Mouse (Mus musculus): ENCODE measurements around the gene Nrtn. TPM values are rescaled to one million over a fixed set of nuclear protein-coding genes. Genes with fewer than 3 reads are reported as not detected.

Gene Nrtn
- polyA plus RNA-seq, 1 experiment from 2014 or later = 20.6 TPM

DNA sequence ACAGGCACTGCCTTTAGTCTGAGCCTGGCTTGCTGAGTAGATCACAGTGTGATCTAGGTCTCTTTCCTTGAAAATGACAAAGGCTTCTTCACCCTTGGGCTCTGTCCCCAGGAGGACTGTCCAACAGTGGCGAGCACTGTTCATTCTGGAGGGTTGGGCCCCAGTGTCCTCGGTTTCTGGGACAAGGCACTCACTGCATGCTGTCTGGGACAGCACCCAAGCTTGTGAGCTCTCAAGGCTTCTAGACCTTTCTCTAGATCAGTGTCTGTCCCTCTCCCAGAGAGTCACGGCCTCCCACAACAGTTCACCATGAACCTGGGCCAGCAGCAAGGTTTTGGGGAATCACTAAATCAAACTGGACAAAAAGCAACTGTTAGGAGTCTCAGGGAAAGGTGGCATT lies 35.3 kb upstream of the Nrtn start:
- Histone ChIP-seq H3K9me3 (ENCODE audit: control insufficient read depth) (no peaks in the 10 kb centered on the region), H3K27ac (ENCODE audit: low read depth, low read length) (no peak overlapping the region), H3K4me3 (ENCODE audit: low read depth, low read length) (no peak overlapping the region), H3K27me3 (replicated peaks; ENCODE audit: control insufficient read depth, insufficient read depth, low read length) (no peaks in the 10 kb centered on the region), H3K4me1 (replicated peaks; ENCODE audit: control insufficient read depth, insufficient read depth, low read length) (no peaks in the 10 kb centered on the region), H3K4me2 (replicated peaks; ENCODE audit: low read depth) (no peak overlapping the region), H3K9ac (ENCODE audit: low read depth, low read length) (no peak overlapping the region), H3K36me3 (ENCODE audit: control insufficient read depth, insufficient read depth) (no peaks in the 10 kb centered on the region)
- WGBS = 84% methylated on average over 3 of the region's 3 CpGs
- no peak for TF ChIP-seq CTCF (IDR thresholded peaks at IDR 0.05; ENCODE audit: low read depth)
- ATAC-seq = no peak

DNA sequence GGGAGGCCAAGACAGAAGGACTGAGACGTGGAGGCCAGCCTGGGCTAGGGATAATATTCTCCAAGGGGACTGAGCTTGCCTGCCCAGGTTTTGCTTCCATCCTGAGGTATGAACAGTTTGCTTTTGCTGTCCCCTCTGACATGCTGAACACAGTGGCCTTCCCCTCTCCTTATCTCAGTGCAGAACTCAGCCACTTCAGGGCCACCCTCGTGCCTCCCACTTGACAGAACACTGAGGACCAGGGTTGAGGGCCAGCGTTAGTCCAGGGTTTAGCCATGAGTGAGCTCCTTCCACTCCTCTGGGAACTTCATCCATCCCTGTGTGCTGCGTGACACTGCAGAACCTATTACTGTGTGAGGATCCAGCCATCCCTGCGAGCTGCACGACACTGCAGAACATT lies 32.0 kb upstream of the Nrtn start:
- Histone ChIP-seq H3K9me3 (ENCODE audit: control insufficient read depth) (no peaks in the 10 kb centered on the region), H3K27ac (ENCODE audit: low read depth, low read length) (no peak overlapping the region), H3K27me3 (replicated peaks; ENCODE audit: control insufficient read depth, insufficient read depth, low read length) (no peaks in the 10 kb centered on the region), H3K36me3 (ENCODE audit: control insufficient read depth, insufficient read depth) (no peaks in the 10 kb centered on the region), H3K4me3 (ENCODE audit: low read depth, low read length) (no peak overlapping the region), H3K4me1 (replicated peaks; ENCODE audit: control insufficient read depth, insufficient read depth, low read length) (no peaks in the 10 kb centered on the region), H3K4me2 (replicated peaks; ENCODE audit: low read depth) (no peak overlapping the region), H3K9ac (ENCODE audit: low read depth, low read length) (no peak overlapping the region)
- 84% methylated on average over 6 of the region's 6 CpGs for WGBS
- TF ChIP-seq CTCF (IDR thresholded peaks at IDR 0.05; ENCODE audit: low read depth) = no peak
- no peak for ATAC-seq

DNA sequence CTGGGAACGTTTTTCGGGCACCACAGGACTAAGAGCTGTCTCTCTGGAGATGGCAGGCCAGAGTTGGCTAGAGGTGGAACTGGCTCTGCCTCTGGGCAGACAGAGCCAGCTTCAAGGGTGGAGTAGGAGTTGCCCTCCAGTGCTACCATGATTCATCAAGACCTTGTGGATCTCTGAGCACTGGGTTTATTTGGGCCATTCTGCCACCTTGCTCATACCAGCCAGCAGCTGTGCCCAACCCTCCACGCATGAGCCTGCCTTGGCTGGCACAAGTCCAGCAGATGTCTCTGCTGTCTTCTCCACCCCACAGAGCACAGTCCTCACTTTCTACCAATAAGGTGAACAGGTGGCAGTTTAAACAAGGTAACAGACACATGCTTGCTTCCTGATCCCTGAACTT lies 31.6 kb upstream of the Nrtn start:
- no peaks in the 10 kb centered on the region for H3K9me3 ChIP-seq (ENCODE audit: control insufficient read depth)
- no peaks in the 10 kb centered on the region for H3K36me3 ChIP-seq (ENCODE audit: control insufficient read depth, insufficient read depth)
- no peak overlapping the region for H3K4me3 ChIP-seq (ENCODE audit: low read depth, low read length)
- H3K27ac ChIP-seq (ENCODE audit: low read depth, low read length) = no peak overlapping the region
- H3K9ac ChIP-seq (ENCODE audit: low read depth, low read length) = no peak overlapping the region
- H3K4me2 ChIP-seq (replicated peaks; ENCODE audit: low read depth) = no peak overlapping the region
- WGBS = 62% methylated on average over 3 of the region's 3 CpGs
- no peak for ATAC-seq
- H3K4me1 ChIP-seq (replicated peaks; ENCODE audit: control insufficient read depth, insufficient read depth, low read length) = no peaks in the 10 kb centered on the region
- no peak for TF ChIP-seq CTCF (IDR thresholded peaks at IDR 0.05; ENCODE audit: low read depth)
- no peaks in the 10 kb centered on the region for H3K27me3 ChIP-seq (replicated peaks; ENCODE audit: control insufficient read depth, insufficient read depth, low read length)

DNA sequence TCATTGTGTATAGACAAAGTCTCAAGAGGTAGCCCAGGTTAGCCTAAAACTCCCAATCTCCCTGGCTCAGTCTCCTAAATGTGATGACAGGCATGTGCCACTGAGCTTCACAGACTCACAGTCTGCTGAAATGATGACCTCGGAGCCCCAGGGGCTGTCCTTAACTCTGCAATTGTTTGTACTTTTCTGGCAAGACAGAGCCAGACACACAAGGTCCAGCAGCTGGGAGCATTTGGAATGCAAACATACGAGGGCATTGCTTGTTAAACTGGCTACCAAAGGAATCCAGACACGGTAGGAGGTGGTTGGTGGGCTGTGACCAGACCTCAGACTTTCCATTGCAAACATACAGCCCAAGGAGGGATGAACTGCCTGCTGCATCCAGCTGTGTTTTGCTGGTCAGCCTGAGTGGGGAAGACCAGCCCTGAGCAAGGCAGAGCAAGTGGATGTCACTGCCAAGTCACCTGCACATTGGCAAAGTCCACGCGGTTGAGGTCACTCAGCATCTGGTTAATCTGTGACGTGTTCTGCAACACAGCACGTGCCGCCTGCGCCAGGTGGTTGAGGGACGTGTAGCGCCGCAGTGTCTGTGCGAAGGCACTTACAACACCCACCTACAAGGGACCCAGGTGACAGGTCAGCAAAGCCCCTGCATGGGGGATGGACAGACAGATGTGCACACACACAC lies 23.1 kb upstream of the Nrtn start:
- no peaks in the 10 kb centered on the region for H3K27me3 ChIP-seq (replicated peaks; ENCODE audit: control insufficient read depth, insufficient read depth, low read length)
- ATAC-seq = peak; percentile 57
- H3K36me3 ChIP-seq (ENCODE audit: control insufficient read depth, insufficient read depth) = no peaks in the 10 kb centered on the region
- WGBS = 55% methylated on average over 13 of the region's 13 CpGs
- H3K9ac ChIP-seq (ENCODE audit: low read depth, low read length) = no peak overlapping the region
- H3K27ac ChIP-seq (ENCODE audit: low read depth, low read length) = no peak overlapping the region
- no peak overlapping the region for H3K4me3 ChIP-seq (ENCODE audit: low read depth, low read length)
- no peak for TF ChIP-seq CTCF (IDR thresholded peaks at IDR 0.05; ENCODE audit: low read depth)
- no peak overlapping the region for H3K4me2 ChIP-seq (replicated peaks; ENCODE audit: low read depth)
- H3K4me1 ChIP-seq (replicated peaks; ENCODE audit: control insufficient read depth, insufficient read depth, low read length) = no peaks in the 10 kb centered on the region
- no peaks in the 10 kb centered on the region for H3K9me3 ChIP-seq (ENCODE audit: control insufficient read depth)

DNA sequence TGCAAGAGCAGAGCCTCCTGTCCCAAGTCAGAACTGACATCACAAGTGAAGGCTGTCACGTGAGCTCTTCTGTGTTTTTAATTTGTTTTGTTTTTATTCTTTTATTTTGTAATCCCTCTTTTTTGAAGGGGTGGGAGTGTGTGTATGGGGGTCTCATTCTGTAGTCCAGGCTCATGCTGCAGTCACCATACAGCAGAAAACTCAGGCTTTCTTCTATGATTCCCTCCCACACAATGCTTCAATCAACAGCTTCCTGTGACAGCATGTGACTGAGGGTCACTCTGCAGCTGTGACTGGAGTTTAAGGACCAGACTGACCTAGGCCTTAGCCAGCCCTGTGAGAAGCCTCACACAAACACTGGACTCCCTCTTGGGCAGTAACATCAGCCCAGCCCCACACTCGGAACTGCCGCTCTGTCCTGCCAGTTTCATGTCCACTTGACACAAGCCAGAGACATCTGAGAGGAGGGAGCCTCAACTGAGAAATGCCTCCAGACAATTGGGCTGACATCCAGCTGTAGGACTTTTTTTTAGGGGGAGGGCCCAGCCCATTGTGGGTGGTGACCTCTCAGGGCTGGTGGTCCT lies 21.5 kb upstream of the Nrtn start:
- WGBS = 64% methylated on average over 3 of the region's 3 CpGs
- H3K27me3 ChIP-seq (replicated peaks; ENCODE audit: control insufficient read depth, insufficient read depth, low read length) = no peaks in the 10 kb centered on the region
- no peaks in the 10 kb centered on the region for H3K36me3 ChIP-seq (ENCODE audit: control insufficient read depth, insufficient read depth)
- no peaks in the 10 kb centered on the region for H3K4me1 ChIP-seq (replicated peaks; ENCODE audit: control insufficient read depth, insufficient read depth, low read length)
- H3K9me3 ChIP-seq (ENCODE audit: control insufficient read depth) = no peaks in the 10 kb centered on the region
- ATAC-seq = no peak
- H3K4me2 ChIP-seq (replicated peaks; ENCODE audit: low read depth) = no peak overlapping the region
- H3K27ac ChIP-seq (ENCODE audit: low read depth, low read length) = no peak overlapping the region
- no peak overlapping the region for H3K9ac ChIP-seq (ENCODE audit: low read depth, low read length)
- no peak overlapping the region for H3K4me3 ChIP-seq (ENCODE audit: low read depth, low read length)
- TF ChIP-seq CTCF (IDR thresholded peaks at IDR 0.05; ENCODE audit: low read depth) = no peak

DNA sequence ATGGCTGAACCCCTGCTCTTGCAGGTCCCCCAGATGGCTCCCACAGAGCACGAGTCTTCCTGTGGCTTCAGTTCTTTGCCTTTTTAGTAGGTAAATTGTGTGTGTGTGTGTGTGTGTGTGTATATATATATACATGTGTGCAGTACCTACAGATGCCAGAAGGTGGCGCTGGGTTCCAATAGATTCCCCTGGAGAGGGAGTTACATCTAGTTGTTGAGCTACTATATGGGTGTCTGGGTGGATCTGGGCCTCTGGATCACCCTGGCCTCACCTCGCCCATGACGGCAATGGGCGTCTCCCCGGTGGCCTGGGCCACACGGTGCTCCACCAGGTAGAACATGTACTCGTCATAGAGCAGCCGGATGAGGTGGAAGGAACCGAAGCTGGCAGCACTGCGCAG lies 20.2 kb upstream of the Nrtn start:
- H3K4me2 ChIP-seq (replicated peaks; ENCODE audit: low read depth) = no peak overlapping the region
- no peaks in the 10 kb centered on the region for H3K36me3 ChIP-seq (ENCODE audit: control insufficient read depth, insufficient read depth)
- no peak overlapping the region; the same call in 1 of the 2 replicates for H3K27ac ChIP-seq (ENCODE audit: low read depth, low read length)
- 92% methylated on average over 11 of the region's 11 CpGs for WGBS
- no peak for ATAC-seq
- H3K4me1 ChIP-seq (replicated peaks; ENCODE audit: control insufficient read depth, insufficient read depth, low read length) = no peaks in the 10 kb centered on the region
- no peaks in the 10 kb centered on the region for H3K9me3 ChIP-seq (ENCODE audit: control insufficient read depth)
- no peak overlapping the region for H3K9ac ChIP-seq (ENCODE audit: low read depth, low read length)
- H3K27me3 ChIP-seq (replicated peaks; ENCODE audit: control insufficient read depth, insufficient read depth, low read length) = no peaks in the 10 kb centered on the region
- peak; percentile 37 for TF ChIP-seq CTCF (IDR thresholded peaks at IDR 0.05; ENCODE audit: low read depth)
- no peak overlapping the region for H3K4me3 ChIP-seq (ENCODE audit: low read depth, low read length)

All from intestine, postnatal 0 days (tissue).